8 mouse cellular contexts compared by ENCODE assay signal in the genomic region with DNA sequence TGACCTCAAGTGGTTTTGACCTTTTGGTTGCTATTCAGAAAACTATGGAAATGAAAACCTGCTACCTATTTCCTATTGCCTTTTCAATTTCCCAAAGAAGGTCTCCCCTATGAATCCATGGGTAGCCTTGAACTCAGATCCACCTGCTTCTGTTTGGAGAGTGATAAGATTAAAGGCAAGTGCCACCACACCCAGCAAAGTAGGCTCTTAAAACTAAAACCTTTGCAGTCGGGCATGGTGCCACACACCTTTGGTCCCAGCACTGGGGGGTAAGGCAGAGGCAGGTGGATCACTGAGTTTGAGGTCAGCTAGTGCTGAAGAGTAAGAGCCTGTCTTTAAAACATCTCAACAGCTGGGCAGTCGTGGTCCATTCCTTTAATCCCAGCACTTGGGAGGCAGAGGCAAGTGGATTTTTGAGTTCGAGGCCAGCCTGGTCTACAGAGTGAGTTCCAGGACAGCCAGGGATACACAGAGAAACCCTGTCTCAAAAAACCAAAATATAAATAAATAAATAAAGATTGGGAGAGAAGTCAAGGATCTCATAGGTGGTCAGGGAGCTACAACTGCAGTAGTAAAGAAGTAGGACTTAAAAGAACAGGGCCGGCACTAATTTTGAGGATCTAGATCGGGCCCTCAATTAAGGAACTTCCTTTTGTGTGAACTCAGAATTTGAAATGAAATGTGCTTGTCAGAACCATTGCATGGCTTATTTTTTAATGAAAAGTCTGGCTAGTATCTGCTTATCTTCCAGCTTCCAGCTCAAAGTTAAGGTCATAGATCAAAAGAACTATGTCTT. TPM values are rescaled to one million over a fixed set of nuclear protein-coding genes. Genes with fewer than 3 reads are reported as not detected.
DNase-seq lines count a peak whose midpoint lies in the region; ATAC-seq and TF ChIP-seq lines count a peak whose summit lies in the region.

No protein-coding gene starts in this region.

- WGBS in hindbrain, embryonic 14.5 days, result 79% methylated on average over 5 of the region's 5 CpGs

- H3K4me3 ChIP-seq in G1E (ENCODE audit: low read depth, low read length), result peak overlapping the region; percentile 99
- H3K4me3 ChIP-seq in hindbrain, embryonic 14.5 days (replicated peaks; ENCODE audit: low read length), result peak overlapping the region; percentile 92

- H3K27me3 ChIP-seq in G1E (ENCODE audit: insufficient read depth, low read length), result no peaks in the 10 kb centered on the region
- H3K27me3 ChIP-seq in hindbrain, embryonic 14.5 days (ENCODE audit: control insufficient read depth, insufficient read depth, low read length), result no peaks in the 10 kb centered on the region

- ATAC-seq in G1E (ENCODE audit: extremely low read depth, insufficient number of reproducible peaks, low FRiP score, poor library complexity, severe bottlenecking), result no peak
- ATAC-seq in hindbrain, embryonic 14.5 days (ENCODE audit: low FRiP score), result no peak

- peaks cover 46% of the 10 kb centered on the region for H3K4me1 ChIP-seq in G1E (ENCODE audit: insufficient read depth, low read depth, low read length)
- peaks cover 20% of the 10 kb centered on the region for H3K4me1 ChIP-seq in hindbrain, embryonic 14.5 days (replicated peaks; ENCODE audit: control insufficient read depth, insufficient read depth, low read length)

- peaks cover 30% of the 10 kb centered on the region for H3K36me3 ChIP-seq in G1E (replicated peaks)
- peaks cover 22% of the 10 kb centered on the region for H3K36me3 ChIP-seq in hindbrain, embryonic 14.5 days (replicated peaks; ENCODE audit: control insufficient read depth, insufficient read depth)

- H3K9ac ChIP-seq in hindbrain, embryonic 14.5 days, result peak overlapping the region; percentile 82

- no peaks in the 10 kb centered on the region for H3K9me3 ChIP-seq in G1E (replicated peaks)
- H3K9me3 ChIP-seq in hindbrain, embryonic 14.5 days (ENCODE audit: control insufficient read depth, low read length), result no peaks in the 10 kb centered on the region

- no peak overlapping the region for H3K27ac ChIP-seq in hindbrain, embryonic 14.5 days

- H3K4me2 ChIP-seq in hindbrain, embryonic 14.5 days (replicated peaks), result peak overlapping the region; percentile 73

- DNase-seq in cerebellum, adult 9-10 months, result peak; percentile 23
- DNase-seq in cerebellum, postnatal 4 days (ENCODE audit: low spot score in 2 of 2), result no peak
- no peak for DNase-seq in G1E (ENCODE audit: low spot score)
- DNase-seq in hindbrain, embryonic 14.5 days (ENCODE audit: low spot score), result no peak
- DNase-seq in liver, result peak; percentile 72
- peak; percentile 64 to 80 for DNase-seq in spleen, postnatal 4 days (ENCODE audit: low spot score in 2 of 2)
- no peak for DNase-seq in left cerebral cortex, postnatal 14 days (ENCODE audit: low spot score in 2 of 2)
- no peak for DNase-seq in left cerebral cortex, adult 11 months (ENCODE audit: low spot score)

- TF ChIP-seq CTCF in G1E (IDR thresholded peaks at IDR 0.05; ENCODE audit: low read depth, low read length), result no peak

- intact Hi-C loops in left cerebral cortex, postnatal 14 days (cut with DNase I), result no loop called here

RNA-seq across cellular contexts. Expression of gene Tfrc, which starts 1.9 kb away (rescaled TPM):
- 418 and 507 TPM in 2 replicates for total RNA-seq in G1E (2014; fragmentation: Nextera tagmentation)
- 571 and 620 TPM in 2 replicates for total RNA-seq in G1E (2017)
- polyA plus RNA-seq in G1E (2012), result 3.9 and 14.2 TPM in 2 replicates
- polyA plus RNA-seq in hindbrain, embryonic 14.5 days (2014; fragmentation: Nextera tagmentation; extraction: Ambion mirVana), result 54.0 and 65.1 TPM in 2 replicates
- total RNA-seq in left cerebral cortex, postnatal 14 days (2021), result 10 to 100 TPM; 89.4 to 97.8 TPM

RNA-seq across cellular contexts. Expression of gene Tnk2, which starts 33.0 kb away (rescaled TPM):
- total RNA-seq in G1E (2014; fragmentation: Nextera tagmentation) (27.3 and 31.5 TPM in 2 replicates), G1E (2017) (11.8 and 13.4 TPM in 2 replicates)
- polyA plus RNA-seq in G1E (2012), result 197 and 236 TPM in 2 replicates
- 17.4 and 20.0 TPM in 2 replicates for polyA plus RNA-seq in hindbrain, embryonic 14.5 days (2014; fragmentation: Nextera tagmentation; extraction: Ambion mirVana)
- 100 to 1,000 TPM; 112 TPM for total RNA-seq in left cerebral cortex, postnatal 14 days (2021)

Comparison
In these comparisons a context has a peak if more than half of its experiments do, and no peak if none do; other contexts are left out.
1. DNase-seq: peak in cerebellum, adult 9-10 months (single experiment), liver (single experiment) and spleen, postnatal 4 days (2 of 2); none in cerebellum, postnatal 4 days (0 of 2), G1E (single experiment), hindbrain, embryonic 14.5 days (single experiment), left cerebral cortex, postnatal 14 days (0 of 2) and left cerebral cortex, adult 11 months (single experiment).
2. RNA of gene Tfrc, which starts 1.9 kb away (total RNA-seq): 418 to 620 TPM in G1E; 89.4 to 97.8 TPM in left cerebral cortex, postnatal 14 days; every median in the first group is over 4 times any median in the second.